Mouse (Mus musculus) cerebellum, adult 2 months (tissue): ENCODE measurements around the gene Ccdc88c.

Source experiments
- CTCF ChIP-seq: fragments of 200-500 bp; IDR thresholded peaks from 2 replicates; pipeline ENCODE4 v1.5.1; 2011; ENCODE audit warnings: low read depth, mild to moderate bottlenecking, control low read depth, low read length, moderate library complexity, borderline replicate concordance; ENCODE audit not compliant: insufficient read depth
- POLR2A ChIP-seq: fragments of 200-500 bp; IDR thresholded peaks from 2 replicates; pipeline ENCODE4 v1.6.1; 2011; ENCODE audit warnings: low read length, control low read depth, borderline replicate concordance; ENCODE audit not compliant: insufficient read depth

DNA sequence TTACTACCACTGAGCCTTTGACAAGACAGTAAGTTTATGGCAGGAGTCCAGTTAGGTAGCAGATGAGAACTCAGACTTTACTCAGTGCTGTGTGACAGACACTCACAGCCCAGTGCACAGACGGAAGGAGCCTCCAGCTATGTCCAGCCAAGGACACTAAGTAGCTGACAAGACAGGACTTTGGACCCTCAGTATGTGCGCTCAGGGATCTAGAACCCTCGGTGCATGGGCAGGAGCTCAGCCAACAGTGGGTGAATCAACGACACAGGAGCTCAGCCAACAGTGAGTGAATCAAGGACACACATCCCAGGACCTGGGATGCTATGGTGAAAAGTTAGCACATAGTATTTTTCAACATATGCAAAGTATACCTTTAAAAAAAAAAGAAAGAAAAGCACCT lies 92.1 kb downstream of the Ccdc88c start:
- no peak for TF ChIP-seq CTCF
- TF ChIP-seq POLR2A = no peak
